Mouse (Mus musculus): ENCODE measurements at regions not wholly inside any gene's neighbourhood (a gene's known extent, or its start where the extent isn't known, plus 50 kb on each side); places are given as distances from the start of the nearest gene placed in this dataset.

DNA sequence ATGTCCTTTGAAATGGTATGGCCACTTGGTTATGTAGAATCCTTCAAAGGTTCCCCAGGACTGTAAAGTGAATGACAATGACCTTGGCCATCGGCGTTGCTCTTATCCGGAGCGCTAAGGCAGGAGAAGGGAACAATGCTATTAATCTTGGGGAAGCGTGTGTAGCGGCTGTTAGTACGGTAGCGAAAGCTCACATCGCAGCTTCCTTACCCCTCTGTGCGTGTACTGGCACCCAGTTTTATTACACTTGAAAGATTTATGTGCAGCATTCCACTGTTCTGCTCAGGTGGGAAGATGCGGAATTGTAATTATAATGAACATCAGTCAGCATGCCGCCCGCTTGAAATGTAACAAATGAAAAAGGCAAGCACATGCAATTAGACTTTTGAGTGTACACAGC lies 406.2 kb downstream of the Rapgef2 start:
- no peak for TF ChIP-seq CTCF (IDR thresholded peaks at IDR 0.05; ENCODE audit: low read depth, low read length)
- no peak for TF ChIP-seq POLR2AphosphoS5 (IDR thresholded peaks at IDR 0.05; ENCODE audit: insufficient replicate concordance, low read depth, low read length)
- TF ChIP-seq GATA1 (IDR thresholded peaks at IDR 0.05; ENCODE audit: borderline replicate concordance, low read length) = no peak
- TF ChIP-seq TAL1 (conservative IDR thresholded peaks at IDR 0.05; ENCODE audit: low read depth, low read length) = no peak
- TF ChIP-seq GATA2 (IDR thresholded peaks at IDR 0.05; ENCODE audit: borderline replicate concordance, low read depth, low read length) = no peak
